Mouse (Mus musculus): ENCODE measurements at regions not wholly inside any gene's neighbourhood (a gene's known extent, or its start where the extent isn't known, plus 50 kb on each side); places are given as distances from the start of the nearest gene placed in this dataset.

DNA sequence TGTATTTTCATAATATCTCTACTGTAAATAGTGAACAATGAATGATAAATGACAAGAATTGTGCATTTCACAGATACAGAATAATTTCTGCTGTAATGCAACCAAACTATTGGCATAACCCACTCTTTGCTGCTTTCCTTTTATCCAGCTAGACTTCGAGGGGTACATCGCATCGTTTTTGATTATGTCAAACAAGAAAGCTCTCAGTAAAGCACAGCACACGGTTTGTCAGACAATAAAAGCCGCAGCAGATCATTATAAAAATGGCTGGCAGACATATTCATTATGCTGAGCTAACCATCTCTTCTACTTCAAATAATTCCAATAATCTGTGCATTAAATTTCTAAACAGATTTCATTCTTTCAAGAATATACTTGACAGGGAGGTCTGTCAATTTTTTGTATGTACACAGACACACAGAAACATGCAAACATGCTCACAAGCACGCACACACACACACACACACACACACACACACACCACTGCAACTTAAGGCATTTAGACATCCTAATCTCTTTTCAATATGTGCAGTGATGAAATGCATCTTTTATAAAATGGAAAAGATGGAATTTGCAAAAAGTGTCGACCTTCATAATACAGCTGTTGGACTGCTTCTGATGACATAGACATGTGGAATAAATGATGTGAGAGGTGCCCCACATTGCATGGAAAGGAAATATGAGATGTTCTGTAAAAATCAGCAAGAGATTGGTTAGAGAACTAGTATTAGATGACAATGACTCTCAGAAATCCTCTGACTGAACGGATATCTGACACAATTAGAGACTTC lies 548.1 kb upstream of the Arrdc3 start:
- no peaks in the 10 kb centered on the region for H3K4me1 ChIP-seq
- H3K4me2 ChIP-seq: no peak overlapping the region
- no peak overlapping the region for H3K9ac ChIP-seq
- no peak overlapping the region for H3K4me3 ChIP-seq
- ATAC-seq (ENCODE audit: borderline replicate concordance, extremely low read depth, low FRiP score, low TSS enrichment): peak; percentile 88; the same call in 1 of the 2 replicates
- H3K27me3 ChIP-seq: no peaks in the 10 kb centered on the region
- 40% methylated on average over 8 of the region's 8 CpGs for WGBS
- no peaks in the 10 kb centered on the region for H3K9me3 ChIP-seq
- H3K36me3 ChIP-seq: no peaks in the 10 kb centered on the region
- 0 out of 2 replicates have a peak overlapping the region, but pooled peaks have one; percentile 29 for H3K27ac ChIP-seq

DNA sequence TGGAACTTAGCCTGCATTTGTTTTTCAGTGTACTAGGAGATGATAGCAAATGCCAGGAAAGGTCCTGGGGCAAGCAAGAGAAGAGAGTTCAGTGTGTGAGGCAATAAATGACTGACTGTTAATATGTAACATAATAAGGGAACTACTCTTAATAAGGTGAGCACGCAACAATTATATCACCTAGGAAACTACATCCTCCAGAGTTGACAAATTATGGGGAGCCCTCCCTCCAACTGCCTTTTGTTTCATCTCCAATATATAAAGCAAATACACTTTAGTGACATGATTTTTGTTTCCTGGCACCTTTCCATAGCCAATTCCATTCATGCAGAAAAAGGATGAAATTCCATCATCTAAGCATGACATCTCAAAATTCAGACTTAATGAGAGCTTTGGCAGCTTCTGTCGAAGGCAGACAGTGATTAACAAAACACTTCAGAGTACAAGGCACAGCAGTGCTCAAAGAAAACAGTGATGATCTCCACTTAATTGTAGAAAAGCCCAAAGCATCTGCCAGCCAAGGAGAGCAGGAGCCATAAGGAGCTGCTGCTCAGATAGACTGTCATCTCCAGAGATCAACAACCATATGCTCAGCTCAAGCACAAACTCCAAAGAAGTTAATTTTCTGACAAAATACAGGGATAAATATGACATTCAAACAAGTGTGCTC lies 536.1 kb upstream of the Arrdc3 start:
- H3K9ac ChIP-seq: no peak overlapping the region
- H3K4me1 ChIP-seq: no peaks in the 10 kb centered on the region
- 61% methylated on average over 2 of the region's 2 CpGs for WGBS
- H3K4me2 ChIP-seq: no peak overlapping the region
- no peaks in the 10 kb centered on the region for H3K36me3 ChIP-seq
- H3K9me3 ChIP-seq: no peaks in the 10 kb centered on the region
- no peak overlapping the region for H3K27ac ChIP-seq
- no peaks in the 10 kb centered on the region for H3K27me3 ChIP-seq
- no peak for ATAC-seq (ENCODE audit: borderline replicate concordance, extremely low read depth, low FRiP score, low TSS enrichment)
- no peak overlapping the region for H3K4me3 ChIP-seq

GRCm38 (mm10) chr13:80365964-80366363 lies 517.2 kb upstream of the Arrdc3 start:
- 78% methylated on average over 2 of the region's 2 CpGs for WGBS
- Histone ChIP-seq H3K27me3 (no peaks in the 10 kb centered on the region), H3K4me3 (no peak overlapping the region), H3K9ac (no peak overlapping the region), H3K9me3 (no peaks in the 10 kb centered on the region), H3K36me3 (no peaks in the 10 kb centered on the region), H3K27ac (no peak overlapping the region), H3K4me2 (no peak overlapping the region), H3K4me1 (no peaks in the 10 kb centered on the region)
- ATAC-seq (ENCODE audit: borderline replicate concordance, extremely low read depth, low FRiP score, low TSS enrichment): no peak

- no peak for ATAC-seq (ENCODE audit: borderline replicate concordance, extremely low read depth, low FRiP score, low TSS enrichment)
- Histone ChIP-seq H3K4me2 (no peak overlapping the region), H3K9me3 (no peaks in the 10 kb centered on the region), H3K4me1 (no peaks in the 10 kb centered on the region), H3K27ac (no peak overlapping the region), H3K9ac (no peak overlapping the region), H3K4me3 (no peak overlapping the region), H3K36me3 (no peaks in the 10 kb centered on the region), H3K27me3 (no peaks in the 10 kb centered on the region)
- 81% methylated on average over 1 of the region's 1 CpGs for WGBS
These were observed 512.7 kb upstream of the Arrdc3 start for GRCm38 (mm10) chr13:80370491-80370890.

DNA sequence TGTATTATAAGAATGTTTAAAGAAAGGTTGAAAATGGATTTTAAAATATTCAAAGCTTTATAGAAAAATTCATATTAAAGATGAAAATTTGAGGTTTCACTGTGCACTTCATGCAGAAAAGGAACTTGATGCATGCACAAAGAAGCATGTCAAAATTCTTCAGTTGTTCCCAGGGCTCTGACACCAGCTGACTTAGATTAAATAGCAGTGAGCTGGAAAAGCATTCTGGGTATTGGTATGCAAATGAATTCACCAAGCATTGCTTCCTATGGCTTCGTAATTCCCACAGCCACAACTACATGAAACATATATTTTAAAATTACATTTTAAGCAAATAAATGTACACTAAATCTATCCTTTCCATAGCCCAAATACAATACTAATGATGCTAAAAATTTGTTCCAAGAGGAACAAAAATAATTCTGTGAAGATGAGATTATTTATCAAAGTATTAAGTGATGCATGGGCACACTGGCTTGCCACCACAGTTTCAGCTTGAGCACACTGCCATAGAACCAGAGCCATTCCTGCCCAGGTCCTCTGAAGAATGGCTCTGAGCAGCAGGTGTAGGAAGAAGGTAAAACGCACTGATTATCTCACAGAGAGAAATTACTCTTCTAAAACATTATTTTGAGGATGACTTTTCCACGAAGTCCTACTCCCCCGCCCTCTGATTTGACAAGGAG lies 501.8 kb upstream of the Arrdc3 start:
- ATAC-seq (ENCODE audit: borderline replicate concordance, extremely low read depth, low FRiP score, low TSS enrichment): no peak
- H3K4me3 ChIP-seq: no peak overlapping the region
- H3K36me3 ChIP-seq: no peaks in the 10 kb centered on the region
- no peak overlapping the region for H3K4me2 ChIP-seq
- WGBS: 71% methylated on average over 4 of the region's 4 CpGs
- no peaks in the 10 kb centered on the region for H3K4me1 ChIP-seq
- H3K27me3 ChIP-seq: no peaks in the 10 kb centered on the region
- no peaks in the 10 kb centered on the region for H3K9me3 ChIP-seq
- H3K9ac ChIP-seq: no peak overlapping the region
- H3K27ac ChIP-seq: no peak overlapping the region

DNA sequence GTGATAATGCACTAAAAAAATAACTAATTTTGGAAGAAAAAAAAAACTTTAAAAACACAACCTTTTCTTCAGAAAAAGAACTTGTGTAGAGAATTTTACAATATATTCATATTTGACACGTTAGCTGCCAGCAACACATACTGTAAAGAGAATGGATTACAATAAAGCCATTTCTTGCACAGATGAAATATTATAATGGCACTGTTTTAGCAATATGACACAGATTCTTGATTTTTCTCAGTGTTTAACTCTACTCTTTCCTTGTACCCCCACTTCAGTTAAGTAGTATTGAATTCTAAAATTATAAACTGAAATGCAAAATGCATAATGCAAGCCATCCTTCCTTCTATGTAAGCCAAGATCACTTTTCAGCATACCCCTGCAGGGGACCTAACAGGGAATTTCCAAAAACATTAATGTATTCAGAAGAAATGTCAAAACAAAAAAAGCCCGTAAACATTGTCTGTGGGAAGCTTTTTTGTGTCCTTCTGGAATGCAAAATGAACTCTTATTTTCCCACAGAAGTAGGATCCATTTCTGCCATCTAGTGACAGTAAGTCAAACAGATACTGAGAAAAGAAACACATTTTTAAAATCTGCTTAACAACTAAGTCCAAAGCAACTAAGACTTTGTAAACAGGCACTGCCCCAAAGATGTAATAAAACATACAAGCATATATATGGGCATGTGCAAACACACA lies 501.1 kb upstream of the Arrdc3 start:
- Histone ChIP-seq H3K27ac (no peak overlapping the region), H3K9ac (no peak overlapping the region), H3K36me3 (no peaks in the 10 kb centered on the region), H3K4me3 (no peak overlapping the region), H3K4me2 (no peak overlapping the region), H3K27me3 (no peaks in the 10 kb centered on the region), H3K4me1 (no peaks in the 10 kb centered on the region), H3K9me3 (no peaks in the 10 kb centered on the region)
- no peak for ATAC-seq (ENCODE audit: borderline replicate concordance, extremely low read depth, low FRiP score, low TSS enrichment)
- 61% methylated on average over 2 of the region's 2 CpGs for WGBS

DNA sequence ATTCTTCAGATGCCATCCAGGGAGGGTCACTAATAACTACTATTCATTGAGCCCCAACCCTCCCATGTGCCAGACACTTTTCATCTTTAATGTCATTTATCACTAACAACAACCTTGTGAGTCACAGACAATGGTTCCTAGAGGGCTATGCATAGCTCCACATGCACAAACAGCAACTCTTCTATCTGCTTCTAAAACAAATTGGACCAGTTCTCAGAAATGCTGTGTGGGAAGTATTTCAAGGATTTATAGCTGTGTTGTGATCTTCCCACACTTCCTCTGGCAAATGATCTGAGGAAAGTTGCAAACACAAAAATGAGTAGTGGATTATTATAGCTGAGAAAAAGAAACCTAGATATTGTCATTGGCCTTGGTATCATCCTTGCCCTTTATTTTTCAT lies 474.3 kb upstream of the Arrdc3 start:
- no peak overlapping the region for H3K4me2 ChIP-seq
- H3K9ac ChIP-seq: no peak overlapping the region
- ATAC-seq (ENCODE audit: borderline replicate concordance, extremely low read depth, low FRiP score, low TSS enrichment): no peak

GRCm38 (mm10) chr13:80409790-80410433 lies 473.3 kb upstream of the Arrdc3 start:
- Histone ChIP-seq H3K9ac (no peak overlapping the region), H3K27ac (no peak overlapping the region), H3K4me2 (no peak overlapping the region), H3K9me3 (no peaks in the 10 kb centered on the region), H3K4me3 (no peak overlapping the region), H3K27me3 (no peaks in the 10 kb centered on the region), H3K36me3 (no peaks in the 10 kb centered on the region), H3K4me1 (no peaks in the 10 kb centered on the region)
- ATAC-seq (ENCODE audit: borderline replicate concordance, extremely low read depth, low FRiP score, low TSS enrichment): no peak

More for the DNA sequence above, 474.3 kb upstream of the Arrdc3 start:
- Histone ChIP-seq H3K4me3 (no peak overlapping the region), H3K9me3 (no peaks in the 10 kb centered on the region), H3K27me3 (no peaks in the 10 kb centered on the region), H3K36me3 (no peaks in the 10 kb centered on the region), H3K4me1 (no peaks in the 10 kb centered on the region), H3K27ac (no peak overlapping the region)

DNA sequence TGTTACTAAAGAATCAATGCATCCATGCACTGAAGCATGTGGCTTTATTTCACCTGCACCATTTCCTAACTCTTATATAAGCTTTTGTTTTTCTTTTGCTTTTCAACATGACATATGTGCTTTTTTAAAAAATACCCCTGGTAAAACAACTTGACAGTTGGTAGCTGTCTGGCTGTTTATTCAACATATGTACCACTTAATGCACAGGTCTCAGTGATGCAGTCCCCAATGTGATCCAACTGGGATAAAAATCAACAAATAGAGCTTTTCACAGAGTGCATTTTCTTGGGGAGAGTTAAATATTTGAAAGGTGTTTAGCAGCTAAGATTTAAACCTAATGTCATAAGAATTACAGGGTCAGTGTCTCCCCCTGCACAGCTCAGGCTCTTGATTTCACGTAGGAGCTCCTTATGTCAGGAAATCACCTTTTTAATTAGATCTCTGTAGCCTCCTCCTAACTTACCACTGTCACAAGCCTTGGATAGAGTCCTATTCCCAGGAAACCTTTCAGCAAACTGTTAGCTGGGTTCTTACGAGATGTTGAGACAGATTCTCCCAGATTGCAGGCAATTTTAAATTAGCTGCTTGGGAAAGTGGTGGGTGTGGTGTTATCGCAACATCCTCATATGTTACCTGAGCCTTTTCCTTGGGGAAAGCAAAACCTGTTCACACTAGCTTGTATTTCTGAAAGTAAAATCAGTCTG lies 464.6 kb upstream of the Arrdc3 start:
- Histone ChIP-seq H3K4me2 (no peak overlapping the region), H3K27me3 (no peaks in the 10 kb centered on the region), H3K4me1 (no peaks in the 10 kb centered on the region), H3K4me3 (no peak overlapping the region), H3K36me3 (no peaks in the 10 kb centered on the region), H3K9ac (no peak overlapping the region), H3K27ac (no peak overlapping the region), H3K9me3 (no peaks in the 10 kb centered on the region)
- no peak for ATAC-seq (ENCODE audit: borderline replicate concordance, extremely low read depth, low FRiP score, low TSS enrichment)
- 58% methylated on average over 3 of the region's 3 CpGs for WGBS

DNA sequence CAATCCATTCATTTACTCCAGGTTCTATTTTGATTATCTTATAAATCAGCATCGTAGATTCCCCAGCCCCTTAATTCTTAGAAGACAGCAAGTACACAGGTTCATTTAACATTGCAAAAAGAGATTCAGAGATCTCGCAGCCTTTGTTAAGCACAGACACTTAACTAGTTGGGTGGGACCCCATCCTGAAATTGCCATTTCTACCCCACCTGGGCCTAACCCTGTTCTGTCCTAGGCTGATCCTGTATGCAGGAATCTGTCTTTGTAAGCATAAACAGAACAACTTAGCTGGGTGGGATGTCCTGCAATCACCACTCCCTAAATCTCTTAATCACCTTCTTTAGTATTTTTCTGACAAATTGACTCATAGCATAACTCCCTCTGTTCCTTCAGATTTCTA lies 462.8 kb upstream of the Arrdc3 start:
- no peaks in the 10 kb centered on the region for H3K9me3 ChIP-seq
- no peaks in the 10 kb centered on the region for H3K27me3 ChIP-seq
- H3K27ac ChIP-seq: no peak overlapping the region
- no peaks in the 10 kb centered on the region for H3K36me3 ChIP-seq
- ATAC-seq (ENCODE audit: borderline replicate concordance, extremely low read depth, low FRiP score, low TSS enrichment): no peak
- H3K4me3 ChIP-seq: no peak overlapping the region
- H3K4me1 ChIP-seq: no peaks in the 10 kb centered on the region
- H3K4me2 ChIP-seq: no peak overlapping the region
- no peak overlapping the region for H3K9ac ChIP-seq
- WGBS: 88% methylated on average over 2 of the region's 2 CpGs
